Mouse (Mus musculus): Measurements from ENCODE around the gene Defb19.

The Defb19 gene

GRCm38 (mm10) chr2:152580107-152580506 is at the start of gene Defb19:
Defb19 (minus strand) TSS chr2:152580312.
- DNase-seq (ENCODE audit: low read depth, low spot score), result no peak

DNA sequence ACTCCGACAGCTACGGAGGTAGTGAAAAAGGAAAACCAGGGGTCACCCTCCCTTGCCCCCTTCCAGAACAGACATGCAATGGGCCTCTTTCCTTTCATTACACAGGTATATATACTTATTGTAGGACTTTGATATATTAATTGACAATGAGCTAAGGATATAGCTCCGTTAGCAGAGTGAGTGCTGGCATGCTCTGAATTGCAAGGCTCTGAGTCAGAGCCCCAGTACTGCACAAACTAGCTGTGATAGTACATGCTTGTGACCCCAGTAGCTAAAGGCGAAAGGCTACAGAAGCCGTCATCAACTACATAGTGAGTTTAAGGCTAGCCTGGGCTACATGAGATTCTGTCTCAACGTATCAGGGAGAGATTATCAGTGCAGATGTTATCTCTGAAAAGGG is 49.8 kb upstream of the Defb19 start:
- no peak for DNase-seq (ENCODE audit: low read depth, low spot score)

DNA sequence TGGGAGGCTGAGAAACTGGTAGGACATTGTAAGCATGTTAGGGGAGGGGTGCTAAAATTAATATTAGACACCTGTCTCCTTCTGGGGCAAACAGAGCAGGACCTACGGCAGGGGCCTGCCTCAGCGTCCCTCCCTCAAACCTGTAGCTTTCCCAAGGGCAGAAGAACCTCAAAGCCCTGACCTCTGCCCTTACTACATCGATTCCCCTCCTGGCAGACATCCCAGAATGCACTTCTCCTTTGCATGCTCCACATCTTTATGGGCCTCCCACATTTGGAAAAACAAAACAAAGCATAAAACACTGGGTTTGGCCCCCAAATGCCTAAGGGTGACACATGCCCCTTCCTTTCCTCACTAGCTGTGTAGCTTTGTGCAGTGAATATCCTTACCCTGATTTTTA is 49.1 kb upstream of the Defb19 start:
- DNase-seq (ENCODE audit: low read depth, low spot score), result no peak

DNA sequence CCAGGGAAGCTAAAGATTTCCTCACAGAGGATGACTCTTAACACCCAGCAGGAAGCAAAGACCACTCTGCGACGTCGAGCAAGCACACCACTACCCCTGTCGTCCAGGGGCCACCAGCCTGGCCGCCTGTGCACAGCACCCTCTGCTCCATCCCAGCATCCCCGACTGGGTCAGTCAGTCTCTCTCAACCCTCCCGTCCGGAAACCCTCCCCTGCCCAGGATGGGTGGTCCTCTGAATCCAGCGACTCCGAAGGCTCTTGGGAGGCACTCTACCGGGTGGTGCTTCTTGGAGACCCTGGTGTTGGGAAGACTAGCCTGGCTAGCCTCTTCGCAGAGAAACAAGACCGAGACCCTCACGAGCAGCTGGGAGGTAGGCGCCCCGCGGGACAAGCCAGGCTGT is 48.0 kb upstream of the Defb19 start:
- no peak for DNase-seq (ENCODE audit: low read depth, low spot score)

- no peak for DNase-seq (ENCODE audit: low read depth, low spot score)
Measured at GRCm38 (mm10) chr2:152626774-152627591, 46.9 kb upstream of the Defb19 start, which contains the start of gene Rem1. Rem1 (plus strand) TSS chr2:152626951.

DNA sequence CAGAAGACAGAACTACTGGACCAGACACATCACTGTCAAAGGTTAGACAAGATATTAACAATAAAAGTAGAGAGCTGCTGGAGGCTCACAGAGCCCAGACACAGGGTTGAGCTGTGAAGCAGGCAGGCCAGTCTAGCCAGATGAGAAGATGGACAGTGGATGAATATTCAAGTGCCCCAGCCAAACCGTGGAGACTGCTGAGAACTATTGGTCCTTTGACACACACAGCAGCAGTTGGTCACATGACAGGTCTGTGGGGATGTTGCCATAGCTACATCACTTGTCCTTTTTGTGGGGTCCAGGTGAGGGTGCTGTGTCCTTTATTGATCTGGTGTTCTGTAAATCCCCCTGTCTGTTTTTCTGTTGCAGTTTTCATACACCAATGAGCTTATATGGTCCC is 45.1 kb upstream of the Defb19 start:
- DNase-seq (ENCODE audit: low read depth, low spot score), result no peak

- no peak for DNase-seq (ENCODE audit: low read depth, low spot score)
Measured at GRCm38 (mm10) chr2:152624566-152624965, 44.5 kb upstream of the Defb19 start.

GRCm38 (mm10) chr2:152622953-152623352 is 42.8 kb upstream of the Defb19 start, which contains the start of gene Defb25:
Defb25 (minus strand) TSS chr2:152623053.
- DNase-seq (ENCODE audit: low read depth, low spot score), result no peak

GRCm38 (mm10) chr2:152622151-152622550 is 42.0 kb upstream of the Defb19 start:
- DNase-seq (ENCODE audit: low read depth, low spot score), result no peak

DNA sequence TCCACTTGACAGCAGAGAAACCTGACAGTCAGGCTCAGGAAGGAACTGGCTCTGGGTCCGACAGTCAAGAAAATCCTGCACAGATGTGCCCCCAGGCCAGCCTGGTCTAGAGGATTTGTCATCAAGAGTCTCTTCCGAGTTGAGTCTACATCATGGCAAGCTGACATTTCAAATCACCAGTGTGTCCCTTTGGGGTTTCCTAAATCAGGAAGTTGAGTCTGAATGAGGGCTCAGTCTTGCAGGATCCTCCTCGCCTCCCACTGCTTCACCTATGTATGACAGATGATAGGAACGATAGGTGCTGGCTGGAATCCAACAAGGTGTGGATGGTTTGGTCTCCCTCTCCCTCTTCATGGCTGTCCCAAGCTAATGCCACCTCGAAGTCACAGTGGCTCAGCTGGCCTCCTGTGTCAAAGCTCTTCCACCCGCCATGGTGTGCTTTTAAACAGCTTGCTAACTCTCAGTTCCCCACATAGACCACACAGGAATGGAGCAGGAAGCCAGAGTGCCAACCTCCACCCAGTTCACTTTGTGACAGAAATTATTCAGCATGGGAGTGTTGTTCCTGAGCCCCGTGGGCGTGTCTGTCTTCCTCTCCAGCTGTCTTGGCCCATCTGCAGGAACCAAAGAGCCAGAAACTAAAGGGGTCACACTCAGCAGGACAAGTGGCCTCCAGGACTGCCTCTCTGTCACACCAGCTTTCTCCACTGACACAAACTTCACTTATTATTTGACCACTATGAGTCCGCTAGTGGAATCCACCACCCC is 40.4 kb upstream of the Defb19 start:
- DNase-seq (ENCODE audit: low read depth, low spot score), result no peak

- DNase-seq (ENCODE audit: low read depth, low spot score), result no peak
Measured at GRCm38 (mm10) chr2:152617374-152617773, 37.3 kb upstream of the Defb19 start.

- no peak for DNase-seq (ENCODE audit: low read depth, low spot score)
Measured at GRCm38 (mm10) chr2:152616470-152616869, 36.4 kb upstream of the Defb19 start.

GRCm38 (mm10) chr2:152615563-152615962 is 35.5 kb upstream of the Defb19 start:
- DNase-seq (ENCODE audit: low read depth, low spot score), result peak; percentile 64

DNA sequence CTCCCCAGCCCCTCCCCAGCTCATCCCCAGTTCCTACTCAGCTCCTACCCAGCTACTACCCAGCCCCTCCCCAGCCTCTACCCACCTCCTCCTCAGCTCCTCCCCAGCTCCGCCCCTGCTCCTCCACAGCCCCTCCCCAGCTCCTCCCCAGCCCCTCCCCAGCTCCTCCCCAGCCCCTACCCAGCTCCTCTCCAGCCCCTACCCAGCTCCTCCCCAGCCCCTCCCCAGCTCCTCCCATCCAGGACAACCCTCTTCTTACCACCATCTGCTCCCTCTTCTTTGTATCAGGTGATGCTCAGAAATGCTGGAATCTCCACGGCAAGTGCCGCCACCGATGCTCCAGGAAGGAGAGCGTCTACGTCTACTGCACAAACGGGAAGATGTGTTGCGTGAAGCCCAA is 32.1 kb upstream of the Defb19 start:
- no peak for DNase-seq (ENCODE audit: low read depth, low spot score)

DNA sequence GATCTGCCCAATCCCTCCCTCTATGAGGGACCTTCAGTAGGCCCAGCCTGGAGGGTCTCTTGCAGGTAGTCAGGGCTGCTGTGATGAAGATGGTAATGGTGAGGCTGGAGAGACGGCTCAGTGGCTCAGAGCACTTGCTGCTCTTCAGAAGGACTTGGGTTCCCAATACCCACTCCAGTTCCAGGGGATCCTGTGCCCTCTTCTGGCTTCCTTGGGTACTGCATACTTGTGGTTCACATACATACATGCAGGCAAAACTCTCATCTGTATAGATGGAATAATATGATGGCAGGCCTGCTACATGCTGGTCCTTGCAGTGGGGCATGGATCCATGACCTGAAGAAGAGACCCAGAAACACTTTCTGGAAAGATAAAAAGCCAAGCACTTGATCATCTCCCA is 28.6 kb upstream of the Defb19 start:
- no peak for DNase-seq (ENCODE audit: low read depth, low spot score)

DNA sequence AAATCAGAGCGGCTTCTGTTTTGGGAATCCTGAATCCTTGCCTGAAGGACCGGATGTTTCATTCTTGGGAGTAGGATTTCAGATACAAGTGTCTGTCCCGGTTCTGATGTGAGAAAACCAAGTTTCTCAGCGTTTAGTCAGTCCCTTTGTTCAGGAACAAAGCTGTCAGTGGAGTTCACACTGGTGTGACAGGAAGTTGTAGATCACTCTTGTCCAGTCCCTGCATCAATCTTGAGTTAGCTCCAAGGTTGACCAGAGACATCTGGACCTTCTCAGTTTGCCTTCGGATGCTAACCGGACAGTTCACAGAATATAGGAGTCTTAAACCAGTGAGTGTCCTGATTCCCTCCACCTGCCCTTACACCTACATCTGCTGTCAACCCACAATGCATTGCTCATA is 27.6 kb upstream of the Defb19 start:
- no peak for DNase-seq (ENCODE audit: low read depth, low spot score)

DNA sequence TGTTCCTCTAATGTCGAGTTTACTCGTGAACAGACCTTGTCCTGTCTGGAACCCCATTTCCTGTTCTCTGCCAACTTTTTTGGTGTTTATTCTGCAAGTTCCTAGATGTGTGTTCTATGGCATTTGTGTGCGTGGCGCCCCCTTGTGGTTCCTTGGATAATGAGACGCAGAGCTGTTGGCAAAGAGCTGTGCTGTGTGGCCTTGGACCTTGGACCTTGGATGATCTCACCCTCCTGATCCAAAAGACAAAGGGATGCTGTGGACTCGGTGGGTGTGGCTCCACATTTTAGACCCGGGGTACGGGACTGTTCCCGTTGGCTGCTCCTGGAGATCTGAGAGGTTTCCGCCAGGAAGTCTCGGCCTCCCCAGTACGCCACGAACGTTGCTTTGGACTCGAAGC is 23.9 kb upstream of the Defb19 start, which contains the start of gene Defb36:
Defb36 (plus strand) TSS at position 271 of the 400 bp plus-strand sequence.
- no peak for DNase-seq (ENCODE audit: low read depth, low spot score)

GRCm38 (mm10) chr2:152601275-152601960 is 21.3 kb upstream of the Defb19 start:
- no peak for DNase-seq (ENCODE audit: low read depth, low spot score)

GRCm38 (mm10) chr2:152600076-152600475 is 20.0 kb upstream of the Defb19 start:
- no peak for DNase-seq (ENCODE audit: low read depth, low spot score)

DNA sequence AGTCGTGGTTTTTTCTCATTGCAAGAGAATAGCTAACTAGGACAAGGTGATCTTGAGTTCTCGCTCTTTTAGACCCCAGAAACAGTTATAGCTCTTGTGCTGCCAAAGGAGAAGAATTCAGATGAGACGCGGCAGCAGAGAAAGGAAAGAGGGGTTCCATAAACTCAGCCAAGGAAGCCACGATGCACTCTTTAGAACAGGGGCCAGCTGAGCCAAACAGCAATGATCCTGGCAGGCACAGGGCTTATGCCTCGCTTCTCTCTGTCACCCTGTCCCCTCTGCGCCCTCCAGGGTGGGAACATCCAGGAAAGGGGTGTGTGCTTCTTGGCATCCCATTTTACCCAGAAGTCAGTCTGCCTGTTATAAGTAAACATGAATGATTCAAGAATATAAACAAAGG is 19.2 kb upstream of the Defb19 start, which contains the start of gene Defb45:
Defb45 (minus strand) TSS at position 101 of the 400 bp plus-strand sequence.
- DNase-seq (ENCODE audit: low read depth, low spot score), result no peak

- DNase-seq (ENCODE audit: low read depth, low spot score), result no peak
Measured at GRCm38 (mm10) chr2:152589021-152589420, 8.9 kb upstream of the Defb19 start.

DNA sequence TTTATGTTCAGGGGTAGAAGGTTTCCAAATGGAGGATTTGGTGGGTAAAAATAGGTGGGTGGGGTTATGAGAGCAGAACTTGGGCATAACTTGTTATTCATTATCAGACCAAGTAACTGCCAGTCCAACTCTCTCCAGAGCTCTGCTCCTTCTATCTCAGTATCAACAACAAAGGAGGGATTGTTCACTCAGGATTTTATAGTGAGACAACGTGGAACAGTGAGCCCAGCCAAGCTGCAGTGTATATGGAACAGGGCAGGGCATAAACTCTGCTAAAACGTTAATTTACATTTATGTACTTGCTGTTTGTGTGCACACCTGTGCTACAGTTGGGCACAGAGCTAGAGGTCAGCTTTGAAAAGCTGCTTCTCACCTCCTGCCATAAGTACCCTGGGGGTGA is 8.3 kb upstream of the Defb19 start:
- no peak for DNase-seq (ENCODE audit: low read depth, low spot score)
